Mouse (Mus musculus): ENCODE measurements at regions not wholly inside any gene's neighbourhood (a gene's known extent, or its start where the extent isn't known, plus 50 kb on each side); places are given as distances from the start of the nearest gene placed in this dataset.

GRCm38 (mm10) chr15:60657572-60657971, 196.0 kb downstream of the Fam84b start:
- TF ChIP-seq CTCF (IDR thresholded peaks at IDR 0.05; ENCODE audit: low read depth) (no peak), EP300 (IDR thresholded peaks at IDR 0.05; ENCODE audit: low read depth) (no peak)

Measured in liver, embryonic 14.5 days (tissue).